Mouse (Mus musculus) hindbrain, embryonic 16.5 days (tissue): ENCODE measurements around the gene Gpank1. TPM values are rescaled to one million over a fixed set of nuclear protein-coding genes. Genes with fewer than 3 reads are reported as not detected.

Source experiments
- ATAC-seq: fragments of 200-750 bp; cut with Nextera tagmentation; 2 replicates; pipeline ENCODE4 v1.8.0; 2017; ENCODE audit warnings: moderate TSS enrichment, moderate library complexity
- H3K27ac ChIP-seq: fragments of 300-500 bp; sonication (generic); 2 replicates; pipeline ENCODE4 v1.5.1; 2014; ENCODE audit warnings: low read depth, mild to moderate bottlenecking, control low read depth, low read length, moderate library complexity
- H3K27me3 ChIP-seq: fragments of 300-500 bp; sonication (generic); replicated peaks from 2 replicates; pipeline ENCODE4 v1.6.1; 2014; ENCODE audit warnings: low read length; ENCODE audit not compliant: control insufficient read depth, insufficient read depth
- H3K36me3 ChIP-seq: fragments of 300-500 bp; sonication (generic); 2 replicates; pipeline ENCODE4 v1.6.1; 2014; ENCODE audit warnings: mild to moderate bottlenecking, low read length, moderate library complexity, mixed read lengths; ENCODE audit not compliant: control insufficient read depth, insufficient read depth
- H3K4me1 ChIP-seq: fragments of 300-500 bp; sonication (generic); 2 replicates; pipeline ENCODE4 v1.6.1; 2014; ENCODE audit warnings: low read depth, low read length; ENCODE audit not compliant: control insufficient read depth, insufficient read depth
- H3K4me2 ChIP-seq: fragments of 300-500 bp; sonication (generic); 2 replicates; pipeline ENCODE4 v1.6.1; 2014; ENCODE audit warnings: mild to moderate bottlenecking, low read length, control low read depth, moderate library complexity
- H3K4me3 ChIP-seq: fragments of 300-500 bp; sonication (generic); 2 replicates; pipeline ENCODE4 v1.5.1; 2014; ENCODE audit warnings: mild to moderate bottlenecking, low read length, control low read depth, moderate library complexity
- H3K9ac ChIP-seq: fragments of 300-500 bp; sonication (generic); 2 replicates; pipeline ENCODE4 v1.6.1; 2014; ENCODE audit warnings: low read depth, mild to moderate bottlenecking, control low read depth, low read length, moderate library complexity
- H3K9me3 ChIP-seq: fragments of 300-500 bp; sonication (generic); 2 replicates; pipeline ENCODE4 v1.6.1; 2014; ENCODE audit warnings: mild to moderate bottlenecking, low read length, moderate library complexity; ENCODE audit not compliant: control insufficient read depth
- WGBS: fragments of 180-500 bp; shearing (Covaris S2); extraction: QIAGEN DNeasy Blood & Tissue Kit; methylation state at CpG from one replicate; pipeline ENCODE4 v1.1.7; 2014; 5-methylcytosine and 5-hydroxymethylcytosine counted together
- polyA plus RNA-seq: library from polyadenylated mRNA; unstranded; fragments of >200 nt; fragmentation: Nextera tagmentation; extraction: Ambion mirVana; gene quantifications from 2 replicates; pipeline ENCODE4 v1.2.1, GENCODE M21; 2015

Gpank1 gene
- polyA plus RNA-seq, 1 experiment from 2014 or later, result 20.7 TPM

GRCm38 (mm10) chr17:35094475-35095365 lies 26.5 kb upstream of the Gpank1 start:
- 94% methylated on average over 15 of the region's 15 CpGs for WGBS
- no peak overlapping the region for H3K27ac ChIP-seq
- no peak for ATAC-seq
- no peak overlapping the region for H3K4me2 ChIP-seq
- no peaks in the 10 kb centered on the region for H3K9me3 ChIP-seq
- no peaks in the 10 kb centered on the region for H3K27me3 ChIP-seq
- H3K4me3 ChIP-seq, result no peak overlapping the region
- H3K9ac ChIP-seq, result no peak overlapping the region
- peaks cover 37% of the 10 kb centered on the region for H3K36me3 ChIP-seq
- H3K4me1 ChIP-seq, result peaks cover 8% of the 10 kb centered on the region

GRCm38 (mm10) chr17:35096597-35096996 lies 24.7 kb upstream of the Gpank1 start:
- Histone ChIP-seq H3K9me3 (no peaks in the 10 kb centered on the region), H3K4me3 (no peak overlapping the region), H3K9ac (no peak overlapping the region), H3K36me3 (peaks cover 52% of the 10 kb centered on the region), H3K4me2 (no peak overlapping the region), H3K27me3 (no peaks in the 10 kb centered on the region), H3K4me1 (no peaks in the 10 kb centered on the region), H3K27ac (no peak overlapping the region)
- 86% methylated on average over 11 of the region's 12 CpGs for WGBS
- ATAC-seq, result no peak

- no peak overlapping the region for H3K4me3 ChIP-seq
- WGBS, result 76% methylated on average over 12 of the region's 12 CpGs
- peaks cover 55% of the 10 kb centered on the region for H3K36me3 ChIP-seq
- H3K9me3 ChIP-seq, result no peaks in the 10 kb centered on the region
- H3K4me2 ChIP-seq, result no peak overlapping the region
- H3K4me1 ChIP-seq, result no peaks in the 10 kb centered on the region
- H3K27me3 ChIP-seq, result no peaks in the 10 kb centered on the region
- no peak for ATAC-seq
- no peak overlapping the region for H3K9ac ChIP-seq
- no peak overlapping the region for H3K27ac ChIP-seq
Measured at GRCm38 (mm10) chr17:35097164-35097655, 24.0 kb upstream of the Gpank1 start.

GRCm38 (mm10) chr17:35100196-35100765 lies 21.0 kb upstream of the Gpank1 start:
- ATAC-seq, result 0 out of 2 replicates have a peak, but pooled peaks have one; percentile 18
- WGBS, result 74% methylated on average over 10 of the region's 10 CpGs

GRCm38 (mm10) chr17:35101161-35101560 lies 20.1 kb upstream of the Gpank1 start:
- Histone ChIP-seq H3K27me3 (no peaks in the 10 kb centered on the region), H3K4me1 (peaks cover 2% of the 10 kb centered on the region), H3K36me3 (peaks cover 50% of the 10 kb centered on the region), H3K27ac (no peak overlapping the region), H3K9me3 (no peaks in the 10 kb centered on the region), H3K4me2 (no peak overlapping the region), H3K9ac (no peak overlapping the region), H3K4me3 (no peak overlapping the region)
- WGBS, result 88% methylated on average over 11 of the region's 11 CpGs
- no peak for ATAC-seq

More at GRCm38 (mm10) chr17:35100196-35100765, 21.0 kb upstream of the Gpank1 start:
- H3K9me3 ChIP-seq, result no peaks in the 10 kb centered on the region
- H3K36me3 ChIP-seq, result peaks cover 50% of the 10 kb centered on the region
- H3K4me3 ChIP-seq, result no peak overlapping the region
- no peaks in the 10 kb centered on the region for H3K27me3 ChIP-seq
- H3K27ac ChIP-seq, result no peak overlapping the region
- H3K4me1 ChIP-seq, result no peaks in the 10 kb centered on the region
- H3K4me2 ChIP-seq, result no peak overlapping the region
- H3K9ac ChIP-seq, result no peak overlapping the region

GRCm38 (mm10) chr17:35102299-35102698 lies 19.0 kb upstream of the Gpank1 start:
- Histone ChIP-seq H3K9ac (no peak overlapping the region), H3K4me3 (no peak overlapping the region), H3K4me2 (no peak overlapping the region), H3K27me3 (no peaks in the 10 kb centered on the region), H3K27ac (no peak overlapping the region), H3K4me1 (peaks cover 3% of the 10 kb centered on the region), H3K9me3 (no peaks in the 10 kb centered on the region), H3K36me3 (peaks cover 45% of the 10 kb centered on the region)
- ATAC-seq, result no peak
- 71% methylated on average over 8 of the region's 8 CpGs for WGBS

- WGBS, result 70% methylated on average over 6 of the region's 6 CpGs
- Histone ChIP-seq H3K9me3 (no peaks in the 10 kb centered on the region), H3K4me2 (no peak overlapping the region), H3K27ac (no peak overlapping the region), H3K36me3 (peaks cover 44% of the 10 kb centered on the region), H3K4me1 (peaks cover 3% of the 10 kb centered on the region), H3K27me3 (no peaks in the 10 kb centered on the region), H3K4me3 (no peak overlapping the region), H3K9ac (no peak overlapping the region)
- ATAC-seq, result no peak
Measured at GRCm38 (mm10) chr17:35103221-35103690, 18.0 kb upstream of the Gpank1 start.

GRCm38 (mm10) chr17:35104079-35104478 lies 17.2 kb upstream of the Gpank1 start:
- no peak for ATAC-seq
- no peak overlapping the region for H3K4me3 ChIP-seq
- H3K27me3 ChIP-seq, result no peaks in the 10 kb centered on the region
- WGBS, result 93% methylated on average over 7 of the region's 7 CpGs
- peaks cover 38% of the 10 kb centered on the region for H3K36me3 ChIP-seq
- no peak overlapping the region for H3K9ac ChIP-seq
- peaks cover 3% of the 10 kb centered on the region for H3K4me1 ChIP-seq
- H3K9me3 ChIP-seq, result no peaks in the 10 kb centered on the region
- H3K4me2 ChIP-seq, result no peak overlapping the region
- no peak overlapping the region for H3K27ac ChIP-seq

- H3K9me3 ChIP-seq, result no peaks in the 10 kb centered on the region
- H3K27ac ChIP-seq, result no peak overlapping the region
- H3K4me3 ChIP-seq, result no peak overlapping the region
- no peak for ATAC-seq
- no peaks in the 10 kb centered on the region for H3K27me3 ChIP-seq
- H3K9ac ChIP-seq, result no peak overlapping the region
- H3K4me2 ChIP-seq, result no peak overlapping the region
- peaks cover 37% of the 10 kb centered on the region for H3K36me3 ChIP-seq
- H3K4me1 ChIP-seq, result peaks cover 3% of the 10 kb centered on the region
- 77% methylated on average over 6 of the region's 6 CpGs for WGBS
Measured at GRCm38 (mm10) chr17:35104754-35105153, 16.5 kb upstream of the Gpank1 start.
